Mouse (Mus musculus) macrophage (primary cell): ENCODE measurements around the gene BC030499. TPM values are rescaled to one million over a fixed set of nuclear protein-coding genes. Genes with fewer than 3 reads are reported as not detected.

Source experiments
- H3K27ac ChIP-seq: fragments of 350-480 bp; formaldehyde crosslinking; 2 replicates; pipeline ENCODE4 v1.9.0; 2021
- H3K36me3 ChIP-seq: fragments of 350-480 bp; formaldehyde crosslinking; 2 replicates; pipeline ENCODE4 v1.9.0; 2021; ENCODE audit errors: inconsistent target
- H3K4me3 ChIP-seq: fragments of 350-480 bp; formaldehyde crosslinking; 2 replicates; pipeline ENCODE4 v1.9.0; 2021; ENCODE audit errors: inconsistent target
- H3K79me2 ChIP-seq: fragments of 350-480 bp; formaldehyde crosslinking; 2 replicates; pipeline ENCODE4 v1.9.0; 2021; ENCODE audit errors: inconsistent target
- WGBS: methylation state at CpG from one replicate; pipeline ENCODE4 v1.1.7; 2026; ENCODE audit warnings: inconsistent platforms; ENCODE audit not compliant: missing documents; 5-methylcytosine and 5-hydroxymethylcytosine counted together
- polyA plus RNA-seq: library from polyadenylated mRNA; stranded (reverse); fragments of 250-400 nt; gene quantifications from 3 replicates; pipeline ENCODE4 v1.2.4, GENCODE M21; 2018; ENCODE audit warnings: inconsistent platforms

The BC030499 gene
- polyA plus RNA-seq, 1 experiment from 2014 or later, result 0.32 TPM

GRCm38 (mm10) chr11:78324965-78325364 is 34.3 kb downstream of the BC030499 start:
- Histone ChIP-seq H3K36me3 (no peaks in the 10 kb centered on the region), H3K79me2 (peaks cover 11% of the 10 kb centered on the region; the same call in 1 of the 2 replicates), H3K27ac (no peak overlapping the region), H3K4me3 (no peak overlapping the region)
- WGBS, result 96% methylated on average over 12 of the region's 12 CpGs

- H3K36me3 ChIP-seq, result 0 out of 2 replicates have a peak, but pooled peaks cover under 1% of the 10 kb centered on the region
Observed at GRCm38 (mm10) chr11:78327215-78327614, 36.6 kb downstream of the BC030499 start.

GRCm38 (mm10) chr11:78327634-78328511 is 37.2 kb downstream of the BC030499 start, which contains the start of gene Pigs:
Gene Pigs (plus strand): TSS chr11:78328415.
- H3K27ac ChIP-seq, result peak within 1 kb of the TSS; percentile 28; the same call in 1 of the 2 replicates
- H3K4me3 ChIP-seq, result peak within 1 kb of the TSS; percentile 68
- H3K79me2 ChIP-seq, result peaks cover 11% of the 10 kb centered on the region; the same call in 1 of the 2 replicates
- WGBS, result 11% methylated on average over 36 of the region's 37 CpGs
- H3K36me3 ChIP-seq, result peaks cover 7% of the 10 kb centered on the region; the same call in 1 of the 2 replicates

More at GRCm38 (mm10) chr11:78327215-78327614, 36.6 kb downstream of the BC030499 start:
- Histone ChIP-seq H3K4me3 (no peak overlapping the region), H3K27ac (no peak overlapping the region), H3K79me2 (peaks cover 11% of the 10 kb centered on the region; the same call in 1 of the 2 replicates)
- 89% methylated on average over 4 of the region's 4 CpGs for WGBS

GRCm38 (mm10) chr11:78328512-78329056 is 37.9 kb downstream of the BC030499 start:
- Histone ChIP-seq H3K36me3 (peaks cover 13% of the 10 kb centered on the region; the same call in 1 of the 2 replicates), H3K27ac (no peak overlapping the region), H3K4me3 (peak overlapping the region; percentile 68), H3K79me2 (peaks cover 11% of the 10 kb centered on the region; the same call in 1 of the 2 replicates)
- under 1% methylated on average over 41 of the region's 41 CpGs for WGBS

GRCm38 (mm10) chr11:78332676-78333075 is 42.0 kb downstream of the BC030499 start:
- Histone ChIP-seq H3K36me3 (peaks cover 50% of the 10 kb centered on the region; the same call in 1 of the 2 replicates), H3K4me3 (no peak overlapping the region), H3K27ac (no peak overlapping the region), H3K79me2 (peaks cover 11% of the 10 kb centered on the region; the same call in 1 of the 2 replicates)
- WGBS, result 96% methylated on average over 12 of the region's 12 CpGs

GRCm38 (mm10) chr11:78333992-78334391 is 43.4 kb downstream of the BC030499 start:
- Histone ChIP-seq H3K4me3 (no peak overlapping the region), H3K79me2 (peaks cover 8% of the 10 kb centered on the region; the same call in 1 of the 2 replicates), H3K36me3 (peaks cover 59% of the 10 kb centered on the region; the same call in 1 of the 2 replicates), H3K27ac (no peak overlapping the region)
- 87% methylated on average over 5 of the region's 5 CpGs for WGBS

- peaks cover 80% of the 10 kb centered on the region; the same call in 1 of the 2 replicates for H3K36me3 ChIP-seq
- 96% methylated on average over 8 of the region's 8 CpGs for whole genome bisulfite sequencing
Observed at GRCm38 (mm10) chr11:78337040-78337439, 46.4 kb downstream of the BC030499 start.

GRCm38 (mm10) chr11:78341702-78342101 is 51.1 kb downstream of the BC030499 start:
- Histone ChIP-seq H3K27ac (no peak overlapping the region), H3K79me2 (peaks cover 5% of the 10 kb centered on the region), H3K4me3 (no peak overlapping the region), H3K36me3 (peaks cover 40% of the 10 kb centered on the region; the same call in 1 of the 2 replicates)
- 95% methylated on average over 11 of the region's 12 CpGs for WGBS

More at GRCm38 (mm10) chr11:78337040-78337439, 46.4 kb downstream of the BC030499 start:
- H3K79me2 ChIP-seq, result no peaks in the 10 kb centered on the region
- H3K4me3 ChIP-seq, result no peak overlapping the region
- H3K27ac ChIP-seq, result no peak overlapping the region

GRCm38 (mm10) chr11:78343381-78344327 is 53.0 kb downstream of the BC030499 start, which contains the start of gene Unc119:
Gene Unc119 (plus strand): TSS chr11:78343482.
- H3K27ac ChIP-seq, result peak within 1 kb of the TSS; percentile 93
- peak within 1 kb of the TSS; percentile 61 for H3K4me3 ChIP-seq
- WGBS, result 3% methylated on average over 58 of the region's 66 CpGs
- peaks cover 24% of the 10 kb centered on the region; the same call in 1 of the 2 replicates for H3K36me3 ChIP-seq
- peaks cover 5% of the 10 kb centered on the region for H3K79me2 ChIP-seq

GRCm38 (mm10) chr11:78344328-78344889 is 53.8 kb downstream of the BC030499 start:
- WGBS, result 79% methylated on average over 6 of the region's 6 CpGs
- Histone ChIP-seq H3K27ac (peak overlapping the region; percentile 93), H3K79me2 (peaks cover 5% of the 10 kb centered on the region)

GRCm38 (mm10) chr11:78344890-78345715 is 54.5 kb downstream of the BC030499 start:
- Histone ChIP-seq H3K27ac (peak overlapping the region; percentile 93), H3K36me3 (peaks cover 10% of the 10 kb centered on the region; the same call in 1 of the 2 replicates), H3K4me3 (peak overlapping the region; percentile 61; the same call in 1 of the 2 replicates), H3K79me2 (peaks cover 5% of the 10 kb centered on the region)
- 30% methylated on average over 6 of the region's 8 CpGs for WGBS

More at GRCm38 (mm10) chr11:78344328-78344889, 53.8 kb downstream of the BC030499 start:
- H3K4me3 ChIP-seq, result peak overlapping the region; percentile 61
- H3K36me3 ChIP-seq, result peaks cover 17% of the 10 kb centered on the region; the same call in 1 of the 2 replicates

- peaks cover 5% of the 10 kb centered on the region for H3K79me2 ChIP-seq
- H3K4me3 ChIP-seq, result no peak overlapping the region; the same call in 1 of the 2 replicates
- peak overlapping the region; percentile 93 for H3K27ac ChIP-seq
- WGBS, result under 1% methylated on average over 7 of the region's 7 CpGs
- peaks cover 6% of the 10 kb centered on the region; the same call in 1 of the 2 replicates for H3K36me3 ChIP-seq
Observed at GRCm38 (mm10) chr11:78345801-78346200, 55.2 kb downstream of the BC030499 start.
